Mouse (Mus musculus) testis, adult 2 months (tissue): Measurements from ENCODE around the gene Mroh3.

Experiments
- CTCF ChIP-seq: fragments of 200-500 bp; IDR thresholded peaks from 2 replicates; pipeline ENCODE4 v1.5.1; 2012; ENCODE audit warnings: low read depth, mild to moderate bottlenecking, inconsistent platforms, low read length, moderate library complexity; ENCODE audit not compliant: control insufficient read depth, insufficient read depth, insufficient replicate concordance
- POLR2A ChIP-seq: fragments of 200-500 bp; IDR thresholded peaks from 2 replicates; pipeline ENCODE4 v1.6.1; 2012; ENCODE audit warnings: low read depth, mild to moderate bottlenecking, inconsistent platforms, low read length, moderate library complexity; ENCODE audit not compliant: control insufficient read depth

GRCm38 (mm10) chr1:136137575-136137974, 75.1 kb downstream of the Mroh3 start:
- no peak for TF ChIP-seq CTCF
- no peak for TF ChIP-seq POLR2A
